17 mouse cellular contexts compared by ENCODE assay signal in the genomic region with DNA sequence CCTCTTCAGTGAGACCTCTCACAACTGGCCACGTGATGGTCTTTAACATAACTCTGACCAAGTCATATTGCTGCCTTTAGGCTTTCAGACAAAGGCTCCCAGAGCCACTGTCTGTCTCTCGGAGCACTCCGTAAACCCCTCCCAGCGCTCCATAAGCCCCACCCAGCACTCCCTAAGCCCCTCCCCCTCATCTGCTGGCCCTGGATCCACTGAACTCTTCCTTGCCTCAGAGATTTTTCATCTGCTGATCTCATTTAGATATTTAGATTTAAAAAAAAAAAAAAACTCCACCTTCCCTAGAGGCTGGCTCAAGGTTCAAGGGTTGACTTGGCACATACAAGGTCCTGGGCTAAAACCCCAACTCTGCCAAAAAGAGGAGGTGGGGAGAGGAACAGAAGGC. TPM values are rescaled to one million over a fixed set of nuclear protein-coding genes. Genes with fewer than 3 reads are reported as not detected.
DNase-seq lines count a peak whose midpoint lies in the region; ATAC-seq and TF ChIP-seq lines count a peak whose summit lies in the region.
"Had no signal": no experiment of that assay in that cellular context is flagged by ENCODE, and none has a peak within 500 bp of the region (broad histone marks: within the 10 kb centered on the region; RNA-seq: fewer than 3 reads in every experiment).

No protein-coding gene starts in this region.

- no peaks in the 10 kb centered on the region for H3K4me1 ChIP-seq in kidney, embryonic 15.5 days
- no peaks in the 10 kb centered on the region for H3K4me1 ChIP-seq in kidney, postnatal 0 days (replicated peaks; ENCODE audit: insufficient read depth, low read length)
- H3K4me1 ChIP-seq in liver, embryonic 12.5 days = peaks cover 39% of the 10 kb centered on the region
- H3K4me1 ChIP-seq in limb, embryonic 10.5 days = no peaks in the 10 kb centered on the region
- H3K4me1 ChIP-seq in forebrain, embryonic 14.5 days (ENCODE audit: control insufficient read depth, insufficient read depth, low read length) = no peaks in the 10 kb centered on the region
- H3K4me1 ChIP-seq: forebrain, embryonic 13.5 days; heart, embryonic 15.5 days; hindbrain, embryonic 13.5 days; limb, embryonic 12.5 days had no signal

- no peak for TF ChIP-seq CTCF in kidney, postnatal 0 days (IDR thresholded peaks at IDR 0.05; ENCODE audit: low read depth)

- no peak overlapping the region for H3K4me2 ChIP-seq in kidney, embryonic 15.5 days
- no peak overlapping the region for H3K4me2 ChIP-seq in kidney, postnatal 0 days (ENCODE audit: low read length)
- H3K4me2 ChIP-seq in liver, embryonic 12.5 days = no peak overlapping the region
- no peak overlapping the region for H3K4me2 ChIP-seq in forebrain, embryonic 14.5 days (ENCODE audit: low read length)
- H3K4me2 ChIP-seq: forebrain, embryonic 13.5 days; heart, embryonic 15.5 days; hindbrain, embryonic 13.5 days; limb, embryonic 12.5 days had no signal

- DNase-seq in kidney, adult 11 months = peak; percentile 59
- peak; percentile 71 for DNase-seq in R1 (ENCODE audit: low read depth, low spot score)
- DNase-seq in kidney, postnatal 0 days (ENCODE audit: low spot score) = peak; percentile 7
- DNase-seq in limb, embryonic 10.5 days (ENCODE audit: low spot score) = no peak
- no peak for DNase-seq in forebrain, embryonic 14.5 days (ENCODE audit: low spot score)
- DNase-seq: layer of hippocampus, postnatal 36 days; lung, postnatal 10 days; right cerebral cortex, adult 18-20 months; thymus, postnatal 25 days had no signal

- no peak overlapping the region for H3K4me3 ChIP-seq in kidney, embryonic 15.5 days (replicated peaks)
- no peak overlapping the region for H3K4me3 ChIP-seq in kidney, postnatal 0 days (replicated peaks; ENCODE audit: low read depth, low read length)
- H3K4me3 ChIP-seq in liver, embryonic 12.5 days = no peak overlapping the region
- H3K4me3 ChIP-seq in limb, embryonic 10.5 days = no peak overlapping the region
- H3K4me3 ChIP-seq in forebrain, embryonic 14.5 days (ENCODE audit: low read depth, low read length) = no peak overlapping the region
- H3K4me3 ChIP-seq: forebrain, embryonic 13.5 days; heart, embryonic 15.5 days; hindbrain, embryonic 13.5 days; limb, embryonic 12.5 days; megakaryocyte, embryonic 14.5 days had no signal

- H3K27ac ChIP-seq in kidney, embryonic 15.5 days = no peak overlapping the region
- no peak overlapping the region for H3K27ac ChIP-seq in kidney, postnatal 0 days
- H3K27ac ChIP-seq in liver, embryonic 12.5 days = no peak overlapping the region
- H3K27ac ChIP-seq in limb, embryonic 10.5 days = no peak overlapping the region
- H3K27ac ChIP-seq in forebrain, embryonic 14.5 days (ENCODE audit: low read depth, low read length) = no peak overlapping the region
- H3K27ac ChIP-seq: forebrain, embryonic 13.5 days; heart, embryonic 15.5 days; hindbrain, embryonic 13.5 days; limb, embryonic 12.5 days; stomach, postnatal 0 days had no signal

- H3K9me3 ChIP-seq in kidney, embryonic 15.5 days (replicated peaks) = no peaks in the 10 kb centered on the region
- H3K9me3 ChIP-seq in kidney, postnatal 0 days (replicated peaks; ENCODE audit: low read length) = no peaks in the 10 kb centered on the region
- no peaks in the 10 kb centered on the region for H3K9me3 ChIP-seq in liver, embryonic 12.5 days (replicated peaks)
- H3K9me3 ChIP-seq in limb, embryonic 10.5 days (replicated peaks) = no peaks in the 10 kb centered on the region
- no peaks in the 10 kb centered on the region for H3K9me3 ChIP-seq in forebrain, embryonic 14.5 days (replicated peaks; ENCODE audit: control insufficient read depth, low read length)
- H3K9me3 ChIP-seq: forebrain, embryonic 13.5 days; heart, embryonic 15.5 days; hindbrain, embryonic 13.5 days; limb, embryonic 12.5 days; megakaryocyte, embryonic 14.5 days had no signal

- WGBS in kidney, embryonic 15.5 days = 49% methylated on average over 4 of the region's 4 CpGs
- WGBS in kidney, postnatal 0 days = 52% methylated on average over 4 of the region's 4 CpGs
- WGBS in liver, embryonic 12.5 days (ENCODE audit: insufficient replicate concordance) = 53% methylated on average over 4 of the region's 4 CpGs
- 53% methylated on average over 4 of the region's 4 CpGs for WGBS in limb, embryonic 10.5 days
- WGBS in forebrain, embryonic 14.5 days = 52% methylated on average over 4 of the region's 4 CpGs

- H3K9ac ChIP-seq in kidney, embryonic 15.5 days = no peak overlapping the region
- H3K9ac ChIP-seq in kidney, postnatal 0 days (ENCODE audit: low read depth, low read length) = no peak overlapping the region
- no peak overlapping the region for H3K9ac ChIP-seq in liver, embryonic 12.5 days
- no peak overlapping the region for H3K9ac ChIP-seq in forebrain, embryonic 14.5 days (ENCODE audit: low read length)
- H3K9ac ChIP-seq: forebrain, embryonic 13.5 days; heart, embryonic 15.5 days; hindbrain, embryonic 13.5 days; limb, embryonic 12.5 days had no signal

- H3K36me3 ChIP-seq in kidney, embryonic 15.5 days = no peaks in the 10 kb centered on the region
- H3K36me3 ChIP-seq in kidney, postnatal 0 days (ENCODE audit: insufficient read depth, low read length) = no peaks in the 10 kb centered on the region
- H3K36me3 ChIP-seq in liver, embryonic 12.5 days = no peaks in the 10 kb centered on the region
- no peaks in the 10 kb centered on the region for H3K36me3 ChIP-seq in limb, embryonic 10.5 days
- H3K36me3 ChIP-seq in forebrain, embryonic 14.5 days (ENCODE audit: control insufficient read depth, insufficient read depth, low read length) = peaks cover 13% of the 10 kb centered on the region; the same call in 1 of the 2 replicates
- H3K36me3 ChIP-seq: heart, embryonic 15.5 days; limb, embryonic 12.5 days had no signal

- H3K27me3 ChIP-seq in kidney, embryonic 15.5 days = no peaks in the 10 kb centered on the region
- no peaks in the 10 kb centered on the region for H3K27me3 ChIP-seq in kidney, postnatal 0 days (ENCODE audit: insufficient read depth, low read length)
- H3K27me3 ChIP-seq in liver, embryonic 12.5 days (replicated peaks) = no peaks in the 10 kb centered on the region
- 0 out of 2 replicates have a peak, but pooled peaks cover 5% of the 10 kb centered on the region for H3K27me3 ChIP-seq in limb, embryonic 10.5 days (ENCODE audit: low read depth, poor library complexity, severe bottlenecking)
- H3K27me3 ChIP-seq in forebrain, embryonic 14.5 days (replicated peaks; ENCODE audit: control insufficient read depth, insufficient read depth, low read length) = no peaks in the 10 kb centered on the region
- H3K27me3 ChIP-seq: forebrain, embryonic 13.5 days; heart, embryonic 15.5 days; hindbrain, embryonic 13.5 days; limb, embryonic 12.5 days had no signal

- ATAC-seq in kidney, embryonic 15.5 days (replicated peaks; ENCODE audit: low FRiP score) = no peak
- 0 out of 2 replicates have a peak, but pooled peaks have one; percentile 37 for ATAC-seq in kidney, postnatal 0 days (replicated peaks; ENCODE audit: low FRiP score, low read depth)
- ATAC-seq in liver, embryonic 12.5 days = peak; percentile 20; the same call in 1 of the 2 replicates
- ATAC-seq in forebrain, embryonic 14.5 days = no peak; the same call in 1 of the 2 replicates
- ATAC-seq: forebrain, embryonic 13.5 days had no signal

RNA-seq across cellular contexts. Expression of a gene that starts 10.8 kb away (rescaled TPM):
- 3.9 and 5.9 TPM in 2 replicates for polyA plus RNA-seq in kidney, embryonic 15.5 days (2015; fragmentation: Nextera tagmentation; extraction: Ambion mirVana)
- 2.5 and 2.7 TPM in 2 replicates for polyA plus RNA-seq in kidney, postnatal 0 days (2015; fragmentation: Nextera tagmentation; extraction: Ambion mirVana)
- 4.1 and 5.0 TPM in 2 replicates for polyA plus RNA-seq in liver, embryonic 12.5 days (2016; fragmentation: Nextera tagmentation; extraction: Ambion mirVana)
- 2.1 and 5.4 TPM in 2 replicates for polyA plus RNA-seq in limb, embryonic 10.5 days (2016; fragmentation: Nextera tagmentation; extraction: Ambion mirVana)
- 34.1 and 48.7 TPM in 2 replicates for polyA plus RNA-seq in forebrain, embryonic 14.5 days (2014; fragmentation: Nextera tagmentation; extraction: Ambion mirVana)

RNA-seq across cellular contexts. Expression of a gene that starts 38.9 kb away (rescaled TPM):
- polyA plus RNA-seq in kidney, embryonic 15.5 days (2015; fragmentation: Nextera tagmentation; extraction: Ambion mirVana) = 40.6 and 46.4 TPM in 2 replicates
- 36.4 and 39.4 TPM in 2 replicates for polyA plus RNA-seq in kidney, postnatal 0 days (2015; fragmentation: Nextera tagmentation; extraction: Ambion mirVana)
- 26.3 and 26.5 TPM in 2 replicates for polyA plus RNA-seq in liver, embryonic 12.5 days (2016; fragmentation: Nextera tagmentation; extraction: Ambion mirVana)
- polyA plus RNA-seq in limb, embryonic 10.5 days (2016; fragmentation: Nextera tagmentation; extraction: Ambion mirVana) = 38.0 and 41.4 TPM in 2 replicates
- polyA plus RNA-seq in forebrain, embryonic 14.5 days (2014; fragmentation: Nextera tagmentation; extraction: Ambion mirVana) = 55.9 and 63.2 TPM in 2 replicates

RNA-seq across cellular contexts. Expression of a gene that starts 39.2 kb away (rescaled TPM):
- polyA plus RNA-seq in kidney, embryonic 15.5 days (2015; fragmentation: Nextera tagmentation; extraction: Ambion mirVana) = 1.6 and 2.0 TPM in 2 replicates
- 2.8 and 3.0 TPM in 2 replicates for polyA plus RNA-seq in kidney, postnatal 0 days (2015; fragmentation: Nextera tagmentation; extraction: Ambion mirVana)
- 4.4 and 4.5 TPM in 2 replicates for polyA plus RNA-seq in liver, embryonic 12.5 days (2016; fragmentation: Nextera tagmentation; extraction: Ambion mirVana)
- polyA plus RNA-seq in limb, embryonic 10.5 days (2016; fragmentation: Nextera tagmentation; extraction: Ambion mirVana) = 0.69 and 0.84 TPM in 2 replicates
- 0.17 and 0.27 TPM in 2 replicates for polyA plus RNA-seq in forebrain, embryonic 14.5 days (2014; fragmentation: Nextera tagmentation; extraction: Ambion mirVana)

RNA-seq across cellular contexts. Expression of a gene that starts 58.4 kb away (rescaled TPM):
- polyA plus RNA-seq in kidney, embryonic 15.5 days (2015; fragmentation: Nextera tagmentation; extraction: Ambion mirVana) = 7.9 and 8.3 TPM in 2 replicates
- polyA plus RNA-seq in kidney, postnatal 0 days (2015; fragmentation: Nextera tagmentation; extraction: Ambion mirVana) = 18.2 and 20.5 TPM in 2 replicates
- polyA plus RNA-seq in liver, embryonic 12.5 days (2016; fragmentation: Nextera tagmentation; extraction: Ambion mirVana) = 4.5 and 4.6 TPM in 2 replicates
- 0.06 and 0.26 TPM in 2 replicates for polyA plus RNA-seq in limb, embryonic 10.5 days (2016; fragmentation: Nextera tagmentation; extraction: Ambion mirVana)
- polyA plus RNA-seq in forebrain, embryonic 14.5 days (2014; fragmentation: Nextera tagmentation; extraction: Ambion mirVana) = 0.19 and 0.24 TPM in 2 replicates

Comparison
In these comparisons a context has a peak if more than half of its experiments do, and no peak if none do; other contexts are left out.
1. ATAC-seq: peak in kidney, postnatal 0 days (single experiment) and liver, embryonic 12.5 days (single experiment); none in kidney, embryonic 15.5 days (single experiment) and forebrain, embryonic 14.5 days (single experiment).
2. DNase-seq: peak in kidney, adult 11 months (single experiment), R1 (single experiment) and kidney, postnatal 0 days (single experiment); none in limb, embryonic 10.5 days (single experiment) and forebrain, embryonic 14.5 days (single experiment).